Mouse (Mus musculus) MEL (cell line): Measurements from ENCODE around the gene Arhgap30. TPM values are rescaled to one million over a fixed set of nuclear protein-coding genes. Genes with fewer than 3 reads are reported as not detected.
A peak's percentile ranks its signal among the peaks of the same experiment; 100 is the strongest.

Experiments used
- DNase-seq: peaks from one replicate; pipeline ENCODE4 v3.0.0; 2011; ENCODE audit warnings: low read depth, low spot score
- H3K27ac ChIP-seq: 2 replicates; pipeline ENCODE4 v1.5.1; 2012; ENCODE audit warnings: low read depth, mild to moderate bottlenecking, control low read depth, low read length, moderate library complexity; ENCODE audit not compliant: control insufficient read depth
- H3K27me3 ChIP-seq, 2 experiments: fragments of 150-350 bp in 1 of 2; sonication (generic) in 1 of 2; 2 replicates each; pipeline ENCODE4 v1.6.1; 2012; ENCODE audit warnings: low read length in 2 of 2, mild to moderate bottlenecking in 2 of 2, improper control_type of control experiment in 1 of 2, moderate library complexity in 1 of 2; ENCODE audit not compliant: insufficient read depth in 2 of 2, control insufficient read depth in 1 of 2
- H3K36me3 ChIP-seq, 2 experiments: 2 replicates each; pipeline ENCODE4 v1.6.1; 2012 to 2014; ENCODE audit warnings: low read length in 2 of 2, improper control_type of control experiment in 1 of 2, inconsistent platforms in 1 of 2, mild to moderate bottlenecking in 1 of 2; ENCODE audit not compliant: insufficient read depth in 2 of 2, control insufficient read depth in 1 of 2
- H3K4me1 ChIP-seq, 2 experiments: fragments of 150-350 bp in 1 of 2; sonication (generic) in 1 of 2; 2 replicates each; pipeline ENCODE4 v1.6.1; 2012; ENCODE audit warnings: low read length in 2 of 2, improper control_type of control experiment in 1 of 2, mild to moderate bottlenecking in 1 of 2; ENCODE audit not compliant: insufficient read depth in 2 of 2, control insufficient read depth in 1 of 2
- H3K4me3 ChIP-seq, 2 experiments: fragments of 150-350 bp in 1 of 2; sonication (generic) in 1 of 2; 2 replicates each; pipeline ENCODE4 v1.5.1; 2012; ENCODE audit warnings: low read depth in 2 of 2, low read length in 2 of 2, mild to moderate bottlenecking in 2 of 2, moderate library complexity in 2 of 2, control low read depth in 1 of 2, improper control_type of control experiment in 1 of 2; ENCODE audit not compliant: control insufficient read depth in 1 of 2, insufficient read depth in 1 of 2
- H3K79me2 ChIP-seq: 2 replicates; pipeline ENCODE4 v1.6.1; 2012; ENCODE audit warnings: mild to moderate bottlenecking, low read length, moderate library complexity; ENCODE audit not compliant: control insufficient read depth, poor library complexity, insufficient read depth
- H3K9ac ChIP-seq: 2 replicates; pipeline ENCODE4 v1.6.1; 2012; ENCODE audit warnings: low read depth, mild to moderate bottlenecking, control low read depth, low read length, moderate library complexity; ENCODE audit not compliant: control insufficient read depth, poor library complexity, severe bottlenecking
- H3K9me3 ChIP-seq: fragments of 150-350 bp; sonication (generic); replicated peaks from 2 replicates; pipeline ENCODE4 v1.6.1; 2012; ENCODE audit warnings: mild to moderate bottlenecking, low read length, improper control_type of control experiment, moderate library complexity; ENCODE audit not compliant: insufficient read depth
- BHLHE40 ChIP-seq: IDR thresholded peaks from 2 replicates; pipeline ENCODE4 v1.6.1; 2012; ENCODE audit warnings: low read depth, mild to moderate bottlenecking, inconsistent platforms, low read length, improper control_type of control experiment, borderline replicate concordance
- CHD1 ChIP-seq: IDR thresholded peaks from 2 replicates; pipeline ENCODE4 v1.6.1; 2012; ENCODE audit warnings: low read depth, mild to moderate bottlenecking, inconsistent platforms, low read length, improper control_type of control experiment
- CHD2 ChIP-seq: IDR thresholded peaks from 2 replicates; pipeline ENCODE4 v1.6.1; 2011; ENCODE audit warnings: low read length, improper control_type of control experiment
- CTCF ChIP-seq, 3 experiments: IDR thresholded peaks in 2 of 3; conservative IDR thresholded peaks in 1 of 3; 2 replicates each; pipeline ENCODE4 v1.5.1; 2011 to 2012; ENCODE audit warnings: low read length in 3 of 3, low read depth in 2 of 3, mild to moderate bottlenecking in 2 of 3, improper control_type of control experiment in 1 of 3, inconsistent platforms in 1 of 3, mixed read lengths in 1 of 3, moderate library complexity in 1 of 3; ENCODE audit not compliant: control insufficient read depth in 1 of 3, insufficient read depth in 1 of 3, poor library complexity in 1 of 3, severe bottlenecking in 1 of 3
- E2F4 ChIP-seq: IDR thresholded peaks from 2 replicates; pipeline ENCODE4 v1.6.1; 2011; ENCODE audit warnings: low read depth, low read length, improper control_type of control experiment, borderline replicate concordance
- ELF1 ChIP-seq: IDR thresholded peaks from 2 replicates; pipeline ENCODE4 v1.6.1; 2014; ENCODE audit warnings: low read depth, mild to moderate bottlenecking, inconsistent platforms, low read length, improper control_type of control experiment, moderate library complexity
- ETS1 ChIP-seq: IDR thresholded peaks from 2 replicates; pipeline ENCODE4 v1.6.1; 2012; ENCODE audit warnings: low read depth, mild to moderate bottlenecking, inconsistent platforms, low read length, improper control_type of control experiment, moderate library complexity
- GABPA ChIP-seq: IDR thresholded peaks from 2 replicates; pipeline ENCODE4 v1.6.1; 2012; ENCODE audit warnings: low read depth, mild to moderate bottlenecking, inconsistent platforms, low read length, improper control_type of control experiment, moderate library complexity
- HCFC1 ChIP-seq: IDR thresholded peaks from 2 replicates; pipeline ENCODE4 v1.6.1; 2012; ENCODE audit warnings: low read depth, mild to moderate bottlenecking, inconsistent platforms, low read length, improper control_type of control experiment, moderate library complexity
- JUND ChIP-seq: IDR thresholded peaks from 2 replicates; pipeline ENCODE4 v1.6.1; 2011; ENCODE audit warnings: low read depth, mild to moderate bottlenecking, improper control_type of control experiment, low read length
- KAT2A ChIP-seq: conservative IDR thresholded peaks from 2 replicates; pipeline ENCODE4 v1.6.1; 2012; ENCODE audit warnings: low read depth, low read length, improper control_type of control experiment, inconsistent platforms
- MAX ChIP-seq: IDR thresholded peaks from 2 replicates; pipeline ENCODE4 v1.6.1; 2011; ENCODE audit warnings: low read length, improper control_type of control experiment
- MAZ ChIP-seq: IDR thresholded peaks from 2 replicates; pipeline ENCODE4 v1.6.1; 2012; ENCODE audit warnings: low read depth, mild to moderate bottlenecking, inconsistent platforms, low read length, improper control_type of control experiment
- MEF2A ChIP-seq: IDR thresholded peaks from 2 replicates; pipeline ENCODE4 v1.6.1; 2014; ENCODE audit warnings: low read depth, mild to moderate bottlenecking, inconsistent platforms, low read length, improper control_type of control experiment; ENCODE audit not compliant: poor library complexity, insufficient replicate concordance, severe bottlenecking; ENCODE audit errors: extremely low read depth
- MYB ChIP-seq: IDR thresholded peaks from 2 replicates; pipeline ENCODE4 v1.6.1; 2011; ENCODE audit warnings: mild to moderate bottlenecking, low read depth, low read length, improper control_type of control experiment
- MYC ChIP-seq: IDR thresholded peaks from 2 replicates; pipeline ENCODE4 v1.6.1; 2011; ENCODE audit warnings: low read depth, mild to moderate bottlenecking, low read length, improper control_type of control experiment, moderate library complexity
- NELFE ChIP-seq: IDR thresholded peaks from 2 replicates; pipeline ENCODE4 v1.6.1; 2011; ENCODE audit warnings: low read depth, low read length, improper control_type of control experiment
- POLR2A ChIP-seq, 2 experiments: IDR thresholded peaks; 2 replicates each; pipeline ENCODE4 v1.6.1; 2011 to 2012; ENCODE audit warnings: low read length in 2 of 2, mild to moderate bottlenecking in 2 of 2, control low read depth in 1 of 2, improper control_type of control experiment in 1 of 2, low read depth in 1 of 2, moderate library complexity in 1 of 2; ENCODE audit not compliant: control insufficient read depth in 1 of 2, insufficient read depth in 1 of 2, poor library complexity in 1 of 2
- POLR2AphosphoS2 ChIP-seq: IDR thresholded peaks from 2 replicates; pipeline ENCODE4 v1.6.1; 2011; ENCODE audit warnings: low read length, improper control_type of control experiment
- POLR2AphosphoS5 ChIP-seq: IDR thresholded peaks from 2 replicates; pipeline ENCODE4 v1.6.1; 2012; ENCODE audit warnings: low read depth, borderline replicate concordance, mild to moderate bottlenecking, inconsistent platforms, low read length, moderate library complexity, mixed read lengths
- RAD21 ChIP-seq: IDR thresholded peaks from 2 replicates; pipeline ENCODE4 v1.6.1; 2011; ENCODE audit warnings: mild to moderate bottlenecking, low read depth, low read length, improper control_type of control experiment
- RCOR1 ChIP-seq: IDR thresholded peaks from 2 replicates; pipeline ENCODE4 v1.6.1; 2012; ENCODE audit warnings: low read depth, mild to moderate bottlenecking, inconsistent platforms, low read length, improper control_type of control experiment
- SIN3A ChIP-seq: IDR thresholded peaks from 2 replicates; pipeline ENCODE4 v1.6.1; 2012; ENCODE audit warnings: low read length, improper control_type of control experiment, inconsistent platforms
- SMC3 ChIP-seq: IDR thresholded peaks from 2 replicates; pipeline ENCODE4 v1.6.1; 2011; ENCODE audit warnings: low read depth, low read length, improper control_type of control experiment
- TAL1 ChIP-seq: IDR thresholded peaks from 2 replicates; pipeline ENCODE4 v1.6.1; 2012; ENCODE audit warnings: mild to moderate bottlenecking, inconsistent platforms, low read length, moderate library complexity, mixed read lengths
- TBP ChIP-seq: IDR thresholded peaks from 2 replicates; pipeline ENCODE4 v1.8.0; 2011; ENCODE audit warnings: low read depth, low read length, improper control_type of control experiment
- TCF12 ChIP-seq: IDR thresholded peaks from 2 replicates; pipeline ENCODE4 v1.6.1; 2014; ENCODE audit warnings: low read depth, mild to moderate bottlenecking, inconsistent platforms, low read length, improper control_type of control experiment, moderate library complexity
- UBTF ChIP-seq: IDR thresholded peaks from 2 replicates; pipeline ENCODE4 v1.6.1; 2012; ENCODE audit warnings: low read depth, mild to moderate bottlenecking, inconsistent platforms, low read length, improper control_type of control experiment, moderate library complexity, borderline replicate concordance; ENCODE audit not compliant: insufficient read depth
- USF2 ChIP-seq, 2 experiments: IDR thresholded peaks; 2 replicates each; pipeline ENCODE4 v1.6.1; 2011 to 2012; ENCODE audit warnings: improper control_type of control experiment in 2 of 2, low read length in 2 of 2, borderline replicate concordance in 1 of 2, inconsistent platforms in 1 of 2, low read depth in 1 of 2, mild to moderate bottlenecking in 1 of 2; ENCODE audit not compliant: insufficient read depth in 1 of 2
- ZKSCAN1 ChIP-seq: IDR thresholded peaks from 2 replicates; pipeline ENCODE4 v1.6.1; 2012; ENCODE audit warnings: low read depth, mild to moderate bottlenecking, inconsistent platforms, low read length, improper control_type of control experiment, moderate library complexity
- ZMIZ1 ChIP-seq: IDR thresholded peaks from 2 replicates; pipeline ENCODE4 v1.6.1; 2012; ENCODE audit warnings: low read depth, mild to moderate bottlenecking, inconsistent platforms, low read length, improper control_type of control experiment, moderate library complexity
- ZNF384 ChIP-seq: IDR thresholded peaks from 2 replicates; pipeline ENCODE4 v1.6.1; 2012; ENCODE audit warnings: low read depth, mild to moderate bottlenecking, inconsistent platforms, low read length, improper control_type of control experiment
- polyA plus RNA-seq, 2 experiments: library from polyadenylated mRNA; stranded (reverse) in 1 of 2; unstranded in 1 of 2; fragments of >175 nt in 1 of 2; fragments of >200 nt in 1 of 2; gene quantifications; 2 replicates each; pipeline versions ENCODE4 v1.2.1 to v1.2.4; 2012; ENCODE audit warnings: low replicate concordance in 2 of 2, low read depth in 1 of 2; ENCODE audit not compliant: insufficient read length in 2 of 2, insufficient read depth in 1 of 2, missing spikeins in 1 of 2
- total RNA-seq: library from RNA; depleted of rRNA; stranded (reverse); fragments of 300-350 nt; gene quantifications from 2 replicates; pipeline ENCODE4 v1.2.3, GENCODE M21; 2012

Arhgap30 gene
- total and polyA plus RNA-seq, 3 experiments, result 31.0 to 41.2 TPM; not detected in 1

- TF ChIP-seq MAX (no peak), KAT2A (no peak), CTCF (IDR thresholded peaks at IDR 0.05 in 2 of 3, conservative IDR thresholded peaks at IDR 0.05 in 1 of 3; ENCODE audit: control insufficient read depth in 1 of 3, insufficient read depth in 1 of 3, low read depth in 2 of 3, low read length in 3 of 3, poor library complexity in 1 of 3, severe bottlenecking in 1 of 3) (no peak), TCF12 (peak; percentile 27; the same call in 1 of the 2 replicates), RCOR1 (peak; percentile 79), SMC3 (no peak), MYC (no peak), MEF2A (no peak), E2F4 (no peak), CHD1 (no peak), MAZ (no peak), MYB (no peak), ZKSCAN1 (no peak; the same call in 1 of the 2 replicates), TAL1 (peak; percentile 33; the same call in 1 of the 2 replicates), UBTF (no peak), JUND (no peak), ELF1 (no peak), HCFC1 (0 out of 2 replicates have a peak, but pooled peaks have one; percentile 15), SIN3A (no peak; the same call in 1 of the 2 replicates), POLR2AphosphoS5 (no peak), USF2 (IDR thresholded peaks at IDR 0.05; ENCODE audit: borderline replicate concordance in 1 of 2, insufficient read depth in 1 of 2, low read depth in 1 of 2, low read length in 2 of 2) (no peak), POLR2A (IDR thresholded peaks at IDR 0.05; ENCODE audit: control insufficient read depth in 1 of 2, insufficient read depth in 1 of 2, low read depth in 1 of 2, low read length in 2 of 2, poor library complexity in 1 of 2) (no peak), NELFE (no peak), POLR2AphosphoS2 (no peak)
- TF ChIP-seq, all 39 proteins: peak for 7
Measured at GRCm38 (mm10) chr1:171422504-171423095, 33.8 kb downstream of the Arhgap30 start (continued).

GRCm38 (mm10) chr1:171424638-171425037 lies 35.9 kb downstream of the Arhgap30 start:
- Histone ChIP-seq H3K79me2 (no peaks in the 10 kb centered on the region), H3K4me1 (peaks cover 0 to 14% of the 10 kb centered on the region in 2 experiments; a peak in 2 of 4 replicates), H3K36me3 (peaks cover 0 to 18% of the 10 kb centered on the region in 2 experiments; a peak in 2 of 4 replicates), H3K27ac (no peak overlapping the region), H3K4me3 (no peak overlapping the region), H3K27me3 (no peaks in the 10 kb centered on the region; a peak in 1 of 4 replicates), H3K9me3 (no peaks in the 10 kb centered on the region), H3K9ac (no peak overlapping the region)
- DNase-seq, result no peak
- TF ChIP-seq ETS1, result no peak
- TF ChIP-seq CHD2, result no peak
- no peak for TF ChIP-seq BHLHE40
- no peak for TF ChIP-seq CTCF (IDR thresholded peaks at IDR 0.05 in 2 of 3, conservative IDR thresholded peaks at IDR 0.05 in 1 of 3; ENCODE audit: control insufficient read depth in 1 of 3, insufficient read depth in 1 of 3, low read depth in 2 of 3, low read length in 3 of 3, poor library complexity in 1 of 3, severe bottlenecking in 1 of 3)
- no peak for TF ChIP-seq TBP
- no peak for TF ChIP-seq HCFC1
- no peak for TF ChIP-seq GABPA
- TF ChIP-seq TAL1, result no peak
- TF ChIP-seq POLR2A (IDR thresholded peaks at IDR 0.05; ENCODE audit: control insufficient read depth in 1 of 2, insufficient read depth in 1 of 2, low read depth in 1 of 2, low read length in 2 of 2, poor library complexity in 1 of 2), result no peak
- TF ChIP-seq SMC3, result no peak
- TF ChIP-seq RAD21, result no peak
- no peak for TF ChIP-seq TCF12
- TF ChIP-seq MEF2A, result no peak
- no peak for TF ChIP-seq MYC
- TF ChIP-seq MYB, result no peak
- no peak for TF ChIP-seq ZMIZ1
- TF ChIP-seq MAX, result no peak
- TF ChIP-seq JUND, result no peak
- no peak for TF ChIP-seq ZNF384
